Mouse (Mus musculus): Measurements from ENCODE around the gene Gpr85. TPM values are rescaled to one million over a fixed set of nuclear protein-coding genes. Genes with fewer than 3 reads are reported as not detected.

The Gpr85 gene
- polyA plus RNA-seq, 1 experiment from 2014 or later: 13.3 TPM

Other genes with a start within 250 kb of the Gpr85 start
- gene Tmem168, start 231.8 kb downstream of the Gpr85 start, polyA plus RNA-seq (2014; fragmentation: Nextera tagmentation; extraction: Ambion mirVana): 34.1 and 34.2 TPM in 2 replicates
- 24.4 and 29.1 TPM in 2 replicates for gene Bmt2, start 162.0 kb downstream of the Gpr85 start, polyA plus RNA-seq (2014; fragmentation: Nextera tagmentation; extraction: Ambion mirVana)
- gene 2610001J05Rik, start 31.6 kb upstream of the Gpr85 start, polyA plus RNA-seq (2014; fragmentation: Nextera tagmentation; extraction: Ambion mirVana): 80.8 and 87.1 TPM in 2 replicates